ENCODE assay signal across 20 mouse cellular contexts in the genomic region with DNA sequence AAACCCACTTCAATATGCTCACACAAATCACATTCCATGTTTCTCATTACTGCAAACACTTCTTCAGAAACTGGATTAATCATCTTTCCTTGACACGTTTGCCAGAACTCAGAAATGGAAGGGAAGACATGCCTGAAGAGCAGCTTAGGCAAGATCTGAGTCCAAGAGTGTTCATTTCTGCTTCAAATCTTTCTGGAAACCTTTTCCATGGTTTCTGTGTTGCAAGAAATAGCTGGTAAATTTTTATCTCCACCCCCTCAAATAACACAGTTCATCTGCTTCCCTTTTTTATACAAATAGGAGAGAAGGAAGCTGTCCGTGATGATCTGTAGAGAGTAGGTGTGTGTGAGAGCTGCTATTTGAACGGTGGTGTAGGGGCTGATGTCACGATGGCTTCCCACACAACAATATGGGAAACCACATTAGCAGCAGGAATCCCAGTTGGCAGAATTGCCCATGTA.
DNase-seq lines count a peak whose midpoint lies in the region; ATAC-seq and TF ChIP-seq lines count a peak whose summit lies in the region.
"Had no signal": no experiment of that assay in that cellular context is flagged by ENCODE, and none has a peak within 500 bp of the region (broad histone marks: within the 10 kb centered on the region; RNA-seq: fewer than 3 reads in every experiment).

No protein-coding gene starts in this region.

- TF ChIP-seq CTCF in forebrain, postnatal 0 days (IDR thresholded peaks at IDR 0.05; ENCODE audit: low read depth), result no peak
- TF ChIP-seq CTCF in left cerebral cortex, adult 2 months (IDR thresholded peaks at IDR 0.05), result no peak

- no peak for ATAC-seq in forebrain, postnatal 0 days
- ATAC-seq in forebrain, embryonic 16.5 days, result no peak
- no peak for ATAC-seq in CD4-positive, CD25-positive, alpha-beta regulatory T cell, adult 4 months
- ATAC-seq: hindbrain, embryonic 16.5 days; midbrain, embryonic 13.5 days had no signal

- no peak overlapping the region for H3K4me3 ChIP-seq in forebrain, postnatal 0 days (ENCODE audit: low read depth, low read length)
- no peak overlapping the region for H3K4me3 ChIP-seq in forebrain, embryonic 16.5 days (replicated peaks; ENCODE audit: low read length)
- no peak overlapping the region for H3K4me3 ChIP-seq in left cerebral cortex, adult 2 months
- H3K4me3 ChIP-seq: embryonic facial prominence, embryonic 13.5 days; heart, embryonic 12.5 days; limb, embryonic 10.5 days; midbrain, embryonic 13.5 days had no signal

- no peaks in the 10 kb centered on the region for H3K27me3 ChIP-seq in forebrain, postnatal 0 days (ENCODE audit: insufficient read depth, low read length)
- H3K27me3 ChIP-seq in forebrain, embryonic 16.5 days (replicated peaks; ENCODE audit: control insufficient read depth, insufficient read depth, low read length), result no peaks in the 10 kb centered on the region
- H3K27me3 ChIP-seq: embryonic facial prominence, embryonic 13.5 days; heart, embryonic 12.5 days; midbrain, embryonic 13.5 days had no signal

- intact Hi-C loops in left cerebral cortex, adult 2 months (cut with DNase I), result loop anchor here (1.0 to 10.0 kb wide), 7 partner anchors 107 to 1524 kb away; a partner anchor contains a TSS
- intact Hi-C loops in gastrocnemius, postnatal 14 days (cut with DNase I; ENCODE audit: low total_unique reads), result no loop called here

- 63% methylated on average over 4 of the region's 4 CpGs for WGBS in forebrain, postnatal 0 days
- 76% methylated on average over 4 of the region's 4 CpGs for WGBS in forebrain, embryonic 16.5 days

- H3K27ac ChIP-seq in forebrain, postnatal 0 days (ENCODE audit: low read depth, low read length), result no peak overlapping the region
- H3K27ac ChIP-seq in forebrain, embryonic 16.5 days (ENCODE audit: low read length), result no peak overlapping the region
- no peak overlapping the region; the same call in 1 of the 2 replicates for H3K27ac ChIP-seq in left cerebral cortex, adult 2 months
- H3K27ac ChIP-seq: embryonic facial prominence, embryonic 13.5 days; limb, embryonic 10.5 days; macrophage; midbrain, embryonic 13.5 days had no signal

- H3K4me1 ChIP-seq in forebrain, postnatal 0 days (ENCODE audit: insufficient read depth), result no peaks in the 10 kb centered on the region
- no peaks in the 10 kb centered on the region for H3K4me1 ChIP-seq in forebrain, embryonic 16.5 days (replicated peaks; ENCODE audit: control insufficient read depth, insufficient read depth, low read length)
- H3K4me1 ChIP-seq: embryonic facial prominence, embryonic 13.5 days; heart, embryonic 12.5 days; limb, embryonic 10.5 days; midbrain, embryonic 13.5 days had no signal

- H3K4me2 ChIP-seq in forebrain, postnatal 0 days (ENCODE audit: low read depth), result no peak overlapping the region
- no peak overlapping the region for H3K4me2 ChIP-seq in forebrain, embryonic 16.5 days (ENCODE audit: low read length)
- H3K4me2 ChIP-seq: embryonic facial prominence, embryonic 13.5 days; heart, embryonic 12.5 days; liver, embryonic 11.5 days; lung, embryonic 14.5 days; midbrain, embryonic 13.5 days had no signal

- no peaks in the 10 kb centered on the region for H3K9me3 ChIP-seq in forebrain, postnatal 0 days (ENCODE audit: low read length)
- no peaks in the 10 kb centered on the region for H3K9me3 ChIP-seq in forebrain, embryonic 16.5 days (ENCODE audit: control insufficient read depth, low read length)
- H3K9me3 ChIP-seq: embryonic facial prominence, embryonic 13.5 days; heart, embryonic 12.5 days; limb, embryonic 10.5 days; midbrain, embryonic 13.5 days had no signal

- peak; percentile 30 for DNase-seq in forebrain, postnatal 0 days
- peak; percentile 44 to 73 for DNase-seq in layer of hippocampus, adult 18-20 months (ENCODE audit: low spot score in 2 of 2)
- peak; percentile 52 to 53 for DNase-seq in left cerebral cortex, adult 2 months (ENCODE audit: extremely low spot score in 1 of 2, low spot score in 2 of 2)
- DNase-seq in right cerebral cortex, postnatal 25 days, result peak; percentile 66
- DNase-seq in gastrocnemius, postnatal 14 days, result no peak
- no peak for DNase-seq in testis, postnatal 14 days (ENCODE audit: low spot score)
- DNase-seq: adrenal gland, postnatal 36 days; cerebellum, adult 9-11 months; kidney, adult 11 months; kidney, postnatal 10 days; lung, embryonic 14.5 days had no signal

- H3K9ac ChIP-seq in forebrain, postnatal 0 days, result no peak overlapping the region
- H3K9ac ChIP-seq in forebrain, embryonic 16.5 days (replicated peaks; ENCODE audit: low read depth, low read length), result no peak overlapping the region
- H3K9ac ChIP-seq: embryonic facial prominence, embryonic 13.5 days; heart, embryonic 12.5 days; lung, embryonic 14.5 days; midbrain, embryonic 13.5 days had no signal

- no peaks in the 10 kb centered on the region for H3K36me3 ChIP-seq in forebrain, postnatal 0 days (ENCODE audit: insufficient read depth)
- no peaks in the 10 kb centered on the region for H3K36me3 ChIP-seq in forebrain, embryonic 16.5 days (ENCODE audit: control insufficient read depth, insufficient read depth)
- H3K36me3 ChIP-seq: embryonic facial prominence, embryonic 13.5 days; heart, embryonic 12.5 days; limb, embryonic 10.5 days; midbrain, embryonic 13.5 days had no signal

Comparison
In these comparisons a context has a peak if more than half of its experiments do, and no peak if none do; other contexts are left out.
1. DNase-seq: peak in forebrain, postnatal 0 days (single experiment), layer of hippocampus, adult 18-20 months (2 of 2), left cerebral cortex, adult 2 months (2 of 2) and right cerebral cortex, postnatal 25 days (single experiment); none in gastrocnemius, postnatal 14 days (single experiment) and testis, postnatal 14 days (single experiment).